Mouse (Mus musculus) thymus, adult 2 months (tissue): ENCODE results near the gene Tgfb2. TPM values are rescaled to one million over a fixed set of nuclear protein-coding genes. Genes with fewer than 3 reads are reported as not detected.

ENCODE experiments used
- DNase-seq: peaks from one replicate; pipeline ENCODE4 v3.0.0; 2021
- H3K27ac ChIP-seq: fragments of 200-500 bp; 2 replicates; pipeline ENCODE4 v1.5.1; 2012; ENCODE audit warnings: low read length, control low read depth; ENCODE audit not compliant: control insufficient read depth, insufficient read depth
- H3K27me3 ChIP-seq: fragments of 200-500 bp; 2 replicates; pipeline ENCODE4 v1.6.1; 2012; ENCODE audit warnings: mild to moderate bottlenecking, low read length, moderate library complexity, mixed read lengths; ENCODE audit not compliant: control insufficient read depth, insufficient read depth
- H3K36me3 ChIP-seq: fragments of 200-500 bp; 2 replicates; pipeline ENCODE4 v1.6.1; 2012; ENCODE audit warnings: mild to moderate bottlenecking, low read length, moderate library complexity; ENCODE audit not compliant: control insufficient read depth, insufficient read depth
- H3K4me1 ChIP-seq: fragments of 200-500 bp; replicated peaks from 2 replicates; pipeline ENCODE4 v1.6.1; 2012; ENCODE audit warnings: low read length; ENCODE audit not compliant: control insufficient read depth, insufficient read depth
- H3K4me3 ChIP-seq: fragments of 200-500 bp; 2 replicates; pipeline ENCODE4 v1.5.1; 2012; ENCODE audit warnings: mild to moderate bottlenecking, low read length, control low read depth, moderate library complexity; ENCODE audit not compliant: control insufficient read depth, insufficient read depth
- CTCF ChIP-seq: fragments of 200-500 bp; IDR thresholded peaks from 2 replicates; pipeline ENCODE4 v1.5.1; 2012; ENCODE audit warnings: mild to moderate bottlenecking, control low read depth, low read length, moderate library complexity, borderline replicate concordance; ENCODE audit not compliant: control insufficient read depth, poor library complexity, insufficient read depth; ENCODE audit errors: extremely low read depth
- POLR2A ChIP-seq: fragments of 200-500 bp; IDR thresholded peaks from 2 replicates; pipeline ENCODE4 v1.6.1; 2012; ENCODE audit warnings: mild to moderate bottlenecking, low read length, control low read depth, moderate library complexity; ENCODE audit not compliant: control insufficient read depth, poor library complexity, insufficient read depth; ENCODE audit errors: extremely low read depth
- WGBS: fragments of 180-500 bp; shearing (Covaris S2); methylation state at CpG from one replicate; pipeline ENCODE4 v1.1.7; 2018; 5-methylcytosine and 5-hydroxymethylcytosine counted together
- polyA plus RNA-seq: library from polyadenylated mRNA; depleted of rRNA; stranded (reverse); fragments of >200 nt; gene quantifications from 2 replicates; pipeline ENCODE4 v1.2.3, GENCODE M21; 2012

Gene Tgfb2
- polyA plus RNA-seq, 1 experiment: 0.89 TPM

DNA sequence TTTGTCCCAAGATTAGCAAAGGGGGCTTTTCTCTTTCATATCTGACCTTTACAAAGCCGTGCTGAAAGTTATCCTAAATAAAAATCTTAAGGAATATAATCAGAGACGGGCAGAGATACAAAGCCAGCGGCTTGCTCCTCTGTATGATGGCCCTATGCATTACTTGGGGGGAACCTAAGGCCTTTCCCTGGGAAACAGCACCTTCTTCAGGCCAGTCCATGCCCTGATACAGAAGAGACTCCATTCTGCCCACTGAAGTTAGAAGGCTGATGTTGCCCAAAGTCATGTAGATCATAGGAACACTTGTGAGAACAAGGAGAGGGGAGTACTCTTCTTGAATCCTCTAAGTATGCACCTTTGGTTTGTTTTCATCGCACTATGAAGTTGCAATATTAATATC, 13.4 kb downstream of the Tgfb2 start:
- Histone ChIP-seq H3K27ac (no peak overlapping the region), H3K4me3 (no peak overlapping the region), H3K36me3 (no peaks in the 10 kb centered on the region), H3K4me1 (no peaks in the 10 kb centered on the region), H3K27me3 (no peaks in the 10 kb centered on the region)
- no peak for TF ChIP-seq POLR2A
- no peak for TF ChIP-seq CTCF
- 92% methylated on average over 4 of the region's 4 CpGs for WGBS
- DNase-seq: no peak

DNA sequence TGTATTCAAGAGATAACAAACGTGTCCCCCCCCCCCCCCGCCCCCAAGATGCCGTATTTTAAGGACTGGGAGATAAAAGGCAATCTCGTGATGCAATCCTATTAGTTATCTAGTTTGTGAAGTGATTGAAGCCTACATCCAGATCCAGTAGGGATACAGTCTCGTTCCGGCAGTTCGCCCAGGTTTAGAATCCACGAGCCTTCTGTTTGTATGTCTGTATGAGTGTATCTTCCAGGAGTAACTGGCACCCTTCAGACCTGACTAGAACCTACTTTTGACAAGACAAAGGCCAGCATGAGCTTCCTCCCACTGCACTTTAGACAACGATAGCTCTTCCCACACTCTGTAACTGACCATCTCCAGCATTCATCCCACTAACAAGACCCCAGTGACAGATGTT, 14.1 kb downstream of the Tgfb2 start:
- Histone ChIP-seq H3K4me1 (no peaks in the 10 kb centered on the region), H3K36me3 (no peaks in the 10 kb centered on the region), H3K4me3 (no peak overlapping the region), H3K27me3 (no peaks in the 10 kb centered on the region), H3K27ac (no peak overlapping the region)
- WGBS: 97% methylated on average over 9 of the region's 9 CpGs
- TF ChIP-seq CTCF (no peak), POLR2A (no peak)
- no peak for DNase-seq

DNA sequence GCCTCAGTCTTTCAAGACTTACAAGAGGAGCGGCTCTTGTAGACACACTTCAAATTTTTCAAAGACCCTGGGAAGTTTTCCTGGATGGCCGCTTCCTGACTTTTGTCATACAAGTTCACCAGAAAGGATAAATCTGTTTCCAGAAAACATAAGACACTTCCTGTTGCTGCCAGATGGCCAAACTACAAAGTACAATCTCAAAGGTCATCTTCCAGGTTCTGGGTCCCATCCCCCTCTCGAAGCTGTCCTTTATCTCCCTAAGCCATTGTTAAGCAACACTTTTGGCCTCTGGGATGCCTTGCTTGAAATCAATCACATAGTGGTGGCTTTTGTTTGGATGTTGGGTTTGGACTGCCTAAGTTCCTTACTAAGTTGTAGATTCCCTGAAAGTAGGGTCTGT, 21.7 kb downstream of the Tgfb2 start:
- no peak overlapping the region for H3K4me3 ChIP-seq
- no peaks in the 10 kb centered on the region for H3K36me3 ChIP-seq
- H3K4me1 ChIP-seq: no peaks in the 10 kb centered on the region
- H3K27ac ChIP-seq: no peak overlapping the region
- 82% methylated on average over 3 of the region's 3 CpGs for WGBS
- DNase-seq: no peak
- H3K27me3 ChIP-seq: no peaks in the 10 kb centered on the region
- no peak for TF ChIP-seq CTCF
- TF ChIP-seq POLR2A: no peak

DNA sequence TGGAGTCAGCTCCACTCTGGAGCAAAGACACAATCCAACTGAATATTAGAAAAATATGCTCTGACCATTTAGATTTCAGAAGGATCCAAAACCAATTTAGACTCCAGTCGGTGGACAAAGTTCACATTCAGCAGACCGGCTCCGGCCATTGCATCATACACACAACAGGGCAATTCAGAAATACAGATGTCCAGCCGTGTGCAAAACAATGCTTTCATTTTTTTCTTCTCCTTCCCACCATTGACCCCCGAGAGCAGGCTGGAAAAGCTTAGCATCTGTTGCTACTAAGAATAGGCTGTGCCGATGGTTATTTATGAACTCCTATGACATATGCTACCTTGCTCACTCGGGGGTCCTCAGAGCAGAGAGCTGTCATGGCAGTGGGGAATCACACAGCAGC, 23.2 kb downstream of the Tgfb2 start:
- TF ChIP-seq CTCF: no peak
- no peak for TF ChIP-seq POLR2A
- no peak overlapping the region for H3K27ac ChIP-seq
- no peak for DNase-seq

DNA sequence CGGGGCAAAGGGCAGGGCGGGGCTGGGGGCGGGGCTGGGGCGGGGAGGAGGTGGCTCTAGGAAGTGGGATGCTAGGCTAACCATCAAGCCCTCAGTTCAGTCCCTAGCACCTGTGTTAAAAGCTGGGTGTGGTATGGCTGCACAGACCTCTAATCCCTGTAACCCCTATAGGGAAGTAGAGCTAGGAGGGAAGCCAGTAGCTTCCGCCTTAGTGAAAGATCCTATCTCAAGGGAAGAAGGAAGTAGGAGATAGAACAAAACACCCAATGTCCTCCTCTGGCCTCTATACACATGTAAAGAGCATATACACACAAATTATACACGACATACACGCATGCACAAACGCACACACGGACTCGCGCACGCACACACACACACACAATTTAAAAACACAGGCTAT, 28.2 kb downstream of the Tgfb2 start:
- no peaks in the 10 kb centered on the region for H3K27me3 ChIP-seq
- no peak for TF ChIP-seq POLR2A
- no peak for TF ChIP-seq CTCF
- 85% methylated on average over 11 of the region's 12 CpGs for WGBS
- no peak overlapping the region for H3K4me3 ChIP-seq
- no peak for DNase-seq
- no peaks in the 10 kb centered on the region for H3K36me3 ChIP-seq
- H3K27ac ChIP-seq: no peak overlapping the region
- no peaks in the 10 kb centered on the region for H3K4me1 ChIP-seq

More for the DNA sequence above, 23.2 kb downstream of the Tgfb2 start:
- Histone ChIP-seq H3K4me1 (no peaks in the 10 kb centered on the region), H3K36me3 (no peaks in the 10 kb centered on the region), H3K4me3 (no peak overlapping the region), H3K27me3 (no peaks in the 10 kb centered on the region)
- WGBS: 77% methylated on average over 7 of the region's 7 CpGs

DNA sequence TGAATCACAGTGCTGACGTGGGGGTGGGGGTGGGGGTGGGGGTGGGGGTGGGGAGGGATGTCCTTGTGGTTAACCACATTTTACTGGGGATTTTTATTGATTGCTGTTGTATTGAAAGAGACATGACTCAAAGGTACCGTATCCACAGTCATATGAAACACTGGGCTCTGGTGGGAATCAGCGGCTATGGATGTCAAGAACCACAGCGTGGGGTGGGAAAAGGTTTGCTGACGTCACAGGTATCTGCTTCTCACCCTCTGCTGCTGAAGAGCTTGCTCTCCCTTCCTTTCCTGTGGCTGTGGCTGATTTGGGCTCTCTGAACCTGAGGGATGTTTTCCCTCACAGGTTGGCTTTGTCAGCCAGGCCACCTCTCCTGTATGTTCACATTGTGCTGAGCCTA, 29.6 kb downstream of the Tgfb2 start:
- WGBS: 72% methylated on average over 5 of the region's 5 CpGs
- no peak overlapping the region for H3K4me3 ChIP-seq
- no peak for TF ChIP-seq POLR2A
- TF ChIP-seq CTCF: no peak
- no peaks in the 10 kb centered on the region for H3K27me3 ChIP-seq
- no peaks in the 10 kb centered on the region for H3K4me1 ChIP-seq
- no peak for DNase-seq
- H3K36me3 ChIP-seq: no peaks in the 10 kb centered on the region
- H3K27ac ChIP-seq: no peak overlapping the region

DNA sequence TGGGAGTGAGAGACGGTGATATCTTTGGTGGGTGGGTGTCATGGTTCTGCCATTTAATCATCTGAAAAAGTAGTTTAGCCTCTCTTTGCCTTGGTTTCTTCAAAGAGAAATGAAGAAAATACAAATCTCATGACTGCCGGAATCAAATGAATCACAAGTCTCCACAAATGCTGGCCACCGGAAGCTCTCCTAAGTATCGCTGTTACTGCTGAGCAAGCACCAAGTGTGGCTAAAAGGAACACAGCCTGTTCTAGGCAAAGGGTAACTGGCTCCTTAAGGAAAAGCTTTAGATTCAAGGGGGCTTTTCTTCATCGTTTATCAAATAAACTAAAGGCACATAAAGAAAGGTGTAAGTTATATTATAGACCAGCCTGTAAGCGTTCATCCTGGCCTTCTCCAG, 30.5 kb downstream of the Tgfb2 start:
- H3K4me3 ChIP-seq: no peak overlapping the region
- no peaks in the 10 kb centered on the region for H3K36me3 ChIP-seq
- no peak overlapping the region for H3K27ac ChIP-seq
- no peak for DNase-seq
- no peaks in the 10 kb centered on the region for H3K27me3 ChIP-seq
- TF ChIP-seq POLR2A (no peak), CTCF (no peak)
- 94% methylated on average over 6 of the region's 6 CpGs for WGBS
- no peaks in the 10 kb centered on the region for H3K4me1 ChIP-seq
